Mouse (Mus musculus) layer of hippocampus, adult 6 months (tissue): Measurements from ENCODE around the gene Nkx2-9. TPM values are rescaled to one million over a fixed set of nuclear protein-coding genes. Genes with fewer than 3 reads are reported as not detected.

Source experiments
- long read RNA-seq, 2 experiments: library from polyadenylated mRNA; unstranded; transcript quantifications; one replicate each; pipeline ENCODE4 v2.0.0; 2019 to 2020
- polyA plus RNA-seq: library from polyadenylated mRNA; unstranded; fragments of <200 nt; fragmentation: Nextera tagmentation; gene quantifications from 2 replicates; pipeline ENCODE4 v1.2.3, GENCODE M21; 2021

The Nkx2-9 gene
- polyA plus RNA-seq = 0.40 and 0.50 TPM in 2 replicates
- long read RNA-seq, experiment 1, partial matches to known transcripts = 0 of 1 reads
- long read RNA-seq, experiment 1, other reads (novel, unspliced or antisense) = 1 of 1 reads
- long read RNA-seq, experiment 2, partial matches to known transcripts = 0 of 4 reads
- long read RNA-seq, experiment 2, other reads (novel, unspliced or antisense) = 1 of 4 reads

GRCm38 (mm10) chr12:56612761-56613437, at the start of gene Nkx2-9:
TSS of gene Nkx2-9 (minus strand) at chr12:56613284.

Other genes starting within 250 kb of the Nkx2-9 start
- 0.31 TPM in 2 replicates for gene Nkx2-1, start 76.4 kb downstream of the Nkx2-9 start, polyA plus RNA-seq
- gene Pax9, start 78.5 kb upstream of the Nkx2-9 start, polyA plus RNA-seq = not detected in 2 replicates